Mouse (Mus musculus) liver, embryonic 15.5 days (tissue): Measurements from ENCODE around the gene Phlpp1. TPM values are rescaled to one million over a fixed set of nuclear protein-coding genes. Genes with fewer than 3 reads are reported as not detected.

Experiments used
- ATAC-seq: fragments of 200-750 bp; cut with Nextera tagmentation; 2 replicates; pipeline ENCODE4 v1.8.0; 2017; ENCODE audit warnings: moderate number of reproducible peaks, mild to moderate bottlenecking, moderate library complexity; ENCODE audit not compliant: insufficient read depth
- H3K27ac ChIP-seq: fragments of 300-500 bp; sonication (generic); replicated peaks from 2 replicates; pipeline ENCODE4 v1.5.1; 2015; ENCODE audit warnings: mild to moderate bottlenecking, inconsistent platforms
- H3K27me3 ChIP-seq: fragments of 300-500 bp; sonication (generic); 2 replicates; pipeline ENCODE4 v1.6.1; 2015; ENCODE audit warnings: mild to moderate bottlenecking, inconsistent platforms
- H3K36me3 ChIP-seq: fragments of 300-500 bp; sonication (generic); replicated peaks from 2 replicates; pipeline ENCODE4 v1.6.1; 2015; ENCODE audit warnings: moderate library complexity, mild to moderate bottlenecking, inconsistent platforms
- H3K4me1 ChIP-seq: fragments of 300-500 bp; sonication (generic); replicated peaks from 2 replicates; pipeline ENCODE4 v1.6.1; 2015; ENCODE audit warnings: inconsistent platforms
- H3K4me2 ChIP-seq: fragments of 300-500 bp; sonication (generic); 2 replicates; pipeline ENCODE4 v1.6.1; 2015; ENCODE audit warnings: moderate library complexity, mild to moderate bottlenecking, inconsistent platforms
- H3K4me3 ChIP-seq: fragments of 300-500 bp; sonication (generic); replicated peaks from 2 replicates; pipeline ENCODE4 v1.5.1; 2015; ENCODE audit warnings: mild to moderate bottlenecking, inconsistent platforms
- H3K9ac ChIP-seq: fragments of 300-500 bp; sonication (generic); 2 replicates; pipeline ENCODE4 v1.6.1; 2015; ENCODE audit warnings: moderate library complexity, mild to moderate bottlenecking, inconsistent platforms
- H3K9me3 ChIP-seq: fragments of 300-500 bp; sonication (generic); replicated peaks from 2 replicates; pipeline ENCODE4 v1.6.1; 2016; ENCODE audit warnings: inconsistent platforms
- WGBS: fragments of 180-500 bp; shearing (Covaris S2); methylation state at CpG from one replicate; pipeline ENCODE4 v1.1.7; 2015; ENCODE audit warnings: mixed read lengths; ENCODE audit not compliant: insufficient replicate concordance; 5-methylcytosine and 5-hydroxymethylcytosine counted together
- polyA plus RNA-seq: library from polyadenylated mRNA; unstranded; fragments of >200 nt; fragmentation: Nextera tagmentation; extraction: Ambion mirVana; gene quantifications from 2 replicates; pipeline ENCODE4 v1.2.1, GENCODE M21; 2015

Phlpp1 gene
- polyA plus RNA-seq, 1 experiment from 2014 or later: 0.94 TPM

GRCm38 (mm10) chr1:106221964-106222363 is 50.4 kb downstream of the Phlpp1 start:
- 73% methylated on average over 2 of the region's 2 CpGs for WGBS
- H3K27me3 ChIP-seq: no peaks in the 10 kb centered on the region
- no peak overlapping the region for H3K4me3 ChIP-seq
- ATAC-seq: no peak
- H3K27ac ChIP-seq: no peak overlapping the region
- no peaks in the 10 kb centered on the region for H3K36me3 ChIP-seq
- no peaks in the 10 kb centered on the region for H3K9me3 ChIP-seq
- no peaks in the 10 kb centered on the region for H3K4me1 ChIP-seq
- H3K4me2 ChIP-seq: no peak overlapping the region
- H3K9ac ChIP-seq: no peak overlapping the region

- Histone ChIP-seq H3K27ac (no peak overlapping the region), H3K9ac (no peak overlapping the region)
- WGBS: 70% methylated on average over 7 of the region's 7 CpGs
Observed at GRCm38 (mm10) chr1:106226613-106227012, 55.1 kb downstream of the Phlpp1 start.

GRCm38 (mm10) chr1:106230313-106230712 is 58.8 kb downstream of the Phlpp1 start:
- Histone ChIP-seq H3K9me3 (no peaks in the 10 kb centered on the region), H3K27ac (no peak overlapping the region), H3K4me2 (no peak overlapping the region), H3K9ac (no peak overlapping the region), H3K4me1 (no peaks in the 10 kb centered on the region; the same call in 1 of the 2 replicates), H3K27me3 (no peaks in the 10 kb centered on the region), H3K4me3 (no peak overlapping the region), H3K36me3 (no peaks in the 10 kb centered on the region)
- no peak for ATAC-seq
- 57% methylated on average over 3 of the region's 3 CpGs for WGBS

More at GRCm38 (mm10) chr1:106226613-106227012, 55.1 kb downstream of the Phlpp1 start:
- no peaks in the 10 kb centered on the region for H3K9me3 ChIP-seq
- H3K4me2 ChIP-seq: no peak overlapping the region
- no peaks in the 10 kb centered on the region; the same call in 1 of the 2 replicates for H3K4me1 ChIP-seq
- no peak for ATAC-seq
- no peak overlapping the region for H3K4me3 ChIP-seq
- H3K36me3 ChIP-seq: no peaks in the 10 kb centered on the region
- no peaks in the 10 kb centered on the region for H3K27me3 ChIP-seq

- Histone ChIP-seq H3K9ac (no peak overlapping the region), H3K4me2 (no peak overlapping the region), H3K27ac (no peak overlapping the region), H3K4me1 (no peaks in the 10 kb centered on the region; the same call in 1 of the 2 replicates), H3K9me3 (no peaks in the 10 kb centered on the region), H3K4me3 (no peak overlapping the region), H3K36me3 (no peaks in the 10 kb centered on the region), H3K27me3 (no peaks in the 10 kb centered on the region)
- WGBS: 49% methylated on average over 5 of the region's 5 CpGs
- no peak for ATAC-seq
Observed at GRCm38 (mm10) chr1:106231345-106231744, 59.8 kb downstream of the Phlpp1 start.

GRCm38 (mm10) chr1:106231805-106232459 is 60.4 kb downstream of the Phlpp1 start:
- Histone ChIP-seq H3K27me3 (no peaks in the 10 kb centered on the region), H3K36me3 (no peaks in the 10 kb centered on the region), H3K27ac (no peak overlapping the region), H3K4me3 (no peak overlapping the region), H3K4me2 (no peak overlapping the region), H3K9me3 (no peaks in the 10 kb centered on the region), H3K4me1 (no peaks in the 10 kb centered on the region; the same call in 1 of the 2 replicates), H3K9ac (no peak overlapping the region)
- ATAC-seq: no peak
- WGBS: 76% methylated on average over 3 of the region's 3 CpGs

GRCm38 (mm10) chr1:106232460-106232850 is 60.9 kb downstream of the Phlpp1 start:
- Histone ChIP-seq H3K4me3 (no peak overlapping the region), H3K9ac (no peak overlapping the region), H3K27ac (no peak overlapping the region), H3K36me3 (no peaks in the 10 kb centered on the region), H3K9me3 (no peaks in the 10 kb centered on the region), H3K4me1 (no peaks in the 10 kb centered on the region; the same call in 1 of the 2 replicates), H3K4me2 (no peak overlapping the region), H3K27me3 (no peaks in the 10 kb centered on the region)
- no peak for ATAC-seq
- 65% methylated on average over 4 of the region's 4 CpGs for WGBS

- Histone ChIP-seq H3K27me3 (no peaks in the 10 kb centered on the region), H3K4me2 (no peak overlapping the region), H3K4me3 (no peak overlapping the region), H3K4me1 (no peaks in the 10 kb centered on the region), H3K36me3 (no peaks in the 10 kb centered on the region), H3K9me3 (no peaks in the 10 kb centered on the region), H3K27ac (no peak overlapping the region), H3K9ac (no peak overlapping the region)
- no peak for ATAC-seq
Observed at GRCm38 (mm10) chr1:106236986-106237385, 65.4 kb downstream of the Phlpp1 start.

GRCm38 (mm10) chr1:106240116-106240685 is 68.6 kb downstream of the Phlpp1 start:
- Histone ChIP-seq H3K9ac (no peak overlapping the region), H3K4me3 (no peak overlapping the region), H3K27me3 (no peaks in the 10 kb centered on the region), H3K36me3 (no peaks in the 10 kb centered on the region), H3K4me1 (no peaks in the 10 kb centered on the region), H3K9me3 (no peaks in the 10 kb centered on the region), H3K27ac (no peak overlapping the region), H3K4me2 (no peak overlapping the region)
- ATAC-seq: no peak
- WGBS: 59% methylated on average over 7 of the region's 7 CpGs

GRCm38 (mm10) chr1:106241059-106241458 is 69.5 kb downstream of the Phlpp1 start:
- no peaks in the 10 kb centered on the region for H3K4me1 ChIP-seq
- no peak overlapping the region for H3K27ac ChIP-seq
- no peaks in the 10 kb centered on the region for H3K36me3 ChIP-seq
- H3K4me3 ChIP-seq: no peak overlapping the region
- no peak for ATAC-seq
- H3K9me3 ChIP-seq: no peaks in the 10 kb centered on the region
- 57% methylated on average over 1 of the region's 1 CpGs for WGBS
- no peaks in the 10 kb centered on the region for H3K27me3 ChIP-seq
- no peak overlapping the region for H3K4me2 ChIP-seq
- no peak overlapping the region for H3K9ac ChIP-seq

GRCm38 (mm10) chr1:106242129-106242528 is 70.6 kb downstream of the Phlpp1 start:
- Histone ChIP-seq H3K4me3 (no peak overlapping the region), H3K4me1 (no peaks in the 10 kb centered on the region), H3K36me3 (no peaks in the 10 kb centered on the region), H3K9ac (no peak overlapping the region), H3K27ac (no peak overlapping the region), H3K27me3 (no peaks in the 10 kb centered on the region), H3K9me3 (no peaks in the 10 kb centered on the region), H3K4me2 (no peak overlapping the region)
- ATAC-seq: no peak
- WGBS: 63% methylated on average over 2 of the region's 2 CpGs

GRCm38 (mm10) chr1:106243371-106243770 is 71.8 kb downstream of the Phlpp1 start:
- Histone ChIP-seq H3K27me3 (no peaks in the 10 kb centered on the region), H3K36me3 (no peaks in the 10 kb centered on the region), H3K9ac (no peak overlapping the region), H3K4me2 (no peak overlapping the region), H3K27ac (no peak overlapping the region), H3K4me3 (no peak overlapping the region), H3K4me1 (no peaks in the 10 kb centered on the region), H3K9me3 (no peaks in the 10 kb centered on the region)
- no peak for ATAC-seq
- 75% methylated on average over 1 of the region's 1 CpGs for WGBS

GRCm38 (mm10) chr1:106244245-106244644 is 72.7 kb downstream of the Phlpp1 start:
- Histone ChIP-seq H3K4me3 (no peak overlapping the region), H3K36me3 (no peaks in the 10 kb centered on the region), H3K4me1 (no peaks in the 10 kb centered on the region), H3K4me2 (no peak overlapping the region), H3K9ac (no peak overlapping the region), H3K9me3 (no peaks in the 10 kb centered on the region), H3K27ac (no peak overlapping the region), H3K27me3 (no peaks in the 10 kb centered on the region)
- WGBS: 62% methylated on average over 3 of the region's 3 CpGs
- no peak for ATAC-seq
